Mouse (Mus musculus) hindbrain, postnatal 0 days (tissue): Measurements from ENCODE around the gene Ddn. TPM values are rescaled to one million over a fixed set of nuclear protein-coding genes. Genes with fewer than 3 reads are reported as not detected.

Experiments used
- ATAC-seq: fragments of 200-750 bp; cut with Nextera tagmentation; 2 replicates; pipeline ENCODE4 v1.8.0; 2017; ENCODE audit warnings: mild to moderate bottlenecking, moderate TSS enrichment, moderate library complexity
- DNase-seq: peaks from one replicate; pipeline ENCODE4 v3.0.0-alpha.2; 2015; ENCODE audit warnings: low spot score
- H3K27ac ChIP-seq: fragments of 300-500 bp; sonication (generic); 2 replicates; pipeline ENCODE4 v1.5.1; 2014; ENCODE audit warnings: mild to moderate bottlenecking
- H3K27me3 ChIP-seq: fragments of 300-500 bp; sonication (generic); 2 replicates; pipeline ENCODE4 v1.6.1; 2014; ENCODE audit warnings: low read length, mixed read lengths; ENCODE audit not compliant: insufficient read depth
- H3K36me3 ChIP-seq: fragments of 300-500 bp; sonication (generic); 2 replicates; pipeline ENCODE4 v1.6.1; 2014; ENCODE audit warnings: low read length, mixed read lengths; ENCODE audit not compliant: insufficient read depth
- H3K4me1 ChIP-seq: fragments of 300-500 bp; sonication (generic); 2 replicates; pipeline ENCODE4 v1.6.1; 2014; ENCODE audit warnings: antibody characterized with exemption, low read length, mixed read lengths; ENCODE audit not compliant: insufficient read depth
- H3K4me2 ChIP-seq: fragments of 300-500 bp; sonication (generic); 2 replicates; pipeline ENCODE4 v1.6.1; 2014; ENCODE audit warnings: low read depth, mild to moderate bottlenecking, low read length, moderate library complexity, mixed read lengths
- H3K4me3 ChIP-seq: fragments of 300-500 bp; sonication (generic); 2 replicates; pipeline ENCODE4 v1.5.1; 2014; ENCODE audit warnings: low read length
- H3K9ac ChIP-seq: fragments of 300-500 bp; sonication (generic); replicated peaks from 2 replicates; pipeline ENCODE4 v1.6.1; 2014; ENCODE audit warnings: mild to moderate bottlenecking, low read length, moderate library complexity, mixed read lengths
- H3K9me3 ChIP-seq: fragments of 300-500 bp; sonication (generic); 2 replicates; pipeline ENCODE4 v1.6.1; 2016; ENCODE audit warnings: low read length, mixed read lengths
- CTCF ChIP-seq: IDR thresholded peaks from 2 replicates; pipeline ENCODE4 v1.5.1; 2016; ENCODE audit warnings: antibody characterized with exemption, control low read depth, low read depth
- WGBS: fragments of 180-500 bp; shearing (Covaris S2); extraction: QIAGEN DNeasy Blood & Tissue Kit; methylation state at CpG from one replicate; pipeline ENCODE4 v1.1.7; 2014; 5-methylcytosine and 5-hydroxymethylcytosine counted together
- polyA plus RNA-seq: library from polyadenylated mRNA; unstranded; fragments of >200 nt; fragmentation: Nextera tagmentation; extraction: Ambion mirVana; gene quantifications from 2 replicates; pipeline ENCODE4 v1.2.1, GENCODE M21; 2015
- total RNA-seq: library from RNA; depleted of rRNA; stranded (reverse); fragments of >200 nt; gene quantifications from 2 replicates; pipeline ENCODE4 v1.2.3, GENCODE M21; 2014

The Ddn gene
- total and polyA plus RNA-seq, 2 experiments from 2014 or later: 0.45 to 6.5 TPM

DNA sequence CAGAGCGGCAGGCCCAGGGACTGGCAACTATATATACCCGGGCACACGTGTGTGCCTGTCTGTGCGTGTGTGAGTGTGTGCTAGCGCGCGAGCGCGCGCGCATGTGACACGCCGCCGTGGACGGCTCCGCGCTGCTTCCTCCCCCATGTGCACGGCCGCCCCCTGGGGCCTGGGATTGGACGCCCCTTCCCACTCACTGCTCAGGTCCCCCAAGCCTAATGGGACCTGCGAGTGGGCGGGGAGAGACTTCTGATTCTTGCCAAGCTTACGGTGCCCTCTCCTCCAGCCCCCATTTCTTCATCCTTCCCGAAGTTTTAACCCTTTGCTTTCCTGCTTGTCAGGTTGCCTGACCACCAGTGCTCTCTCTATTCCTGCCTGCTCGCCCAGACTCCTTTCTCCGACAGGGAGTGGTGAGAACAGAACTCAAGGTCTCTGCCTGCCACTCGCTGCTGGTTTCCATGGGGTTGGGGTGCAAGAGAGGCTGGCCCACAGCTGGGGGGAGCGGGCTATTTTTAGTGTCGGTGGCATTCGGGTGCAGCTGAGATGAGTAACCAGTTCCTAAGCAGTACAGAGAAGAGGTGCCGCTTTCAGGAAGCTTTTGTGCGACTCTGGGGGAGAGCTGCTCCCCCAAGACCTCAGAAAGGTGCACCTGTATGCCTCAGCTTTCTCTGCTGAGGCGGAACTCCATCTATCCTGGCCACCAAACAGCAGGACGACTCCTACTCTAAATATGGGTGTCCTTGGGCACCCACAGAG, 1.2 kb downstream of the Ddn start:
- no peak for TF ChIP-seq CTCF
- under 1% methylated on average over 33 of the region's 34 CpGs for WGBS
- H3K9ac ChIP-seq: peak overlapping the region; percentile 34
- peaks cover 48% of the 10 kb centered on the region for H3K27me3 ChIP-seq
- peak; percentile 58 for ATAC-seq
- no peak overlapping the region for H3K27ac ChIP-seq
- peak overlapping the region; percentile 50 for H3K4me3 ChIP-seq
- H3K9me3 ChIP-seq: no peaks in the 10 kb centered on the region
- H3K4me1 ChIP-seq: peaks cover 25% of the 10 kb centered on the region; the same call in 1 of the 2 replicates
- no peaks in the 10 kb centered on the region for H3K36me3 ChIP-seq
- peak overlapping the region; percentile 70 for H3K4me2 ChIP-seq
- DNase-seq: peak; percentile 85

DNA sequence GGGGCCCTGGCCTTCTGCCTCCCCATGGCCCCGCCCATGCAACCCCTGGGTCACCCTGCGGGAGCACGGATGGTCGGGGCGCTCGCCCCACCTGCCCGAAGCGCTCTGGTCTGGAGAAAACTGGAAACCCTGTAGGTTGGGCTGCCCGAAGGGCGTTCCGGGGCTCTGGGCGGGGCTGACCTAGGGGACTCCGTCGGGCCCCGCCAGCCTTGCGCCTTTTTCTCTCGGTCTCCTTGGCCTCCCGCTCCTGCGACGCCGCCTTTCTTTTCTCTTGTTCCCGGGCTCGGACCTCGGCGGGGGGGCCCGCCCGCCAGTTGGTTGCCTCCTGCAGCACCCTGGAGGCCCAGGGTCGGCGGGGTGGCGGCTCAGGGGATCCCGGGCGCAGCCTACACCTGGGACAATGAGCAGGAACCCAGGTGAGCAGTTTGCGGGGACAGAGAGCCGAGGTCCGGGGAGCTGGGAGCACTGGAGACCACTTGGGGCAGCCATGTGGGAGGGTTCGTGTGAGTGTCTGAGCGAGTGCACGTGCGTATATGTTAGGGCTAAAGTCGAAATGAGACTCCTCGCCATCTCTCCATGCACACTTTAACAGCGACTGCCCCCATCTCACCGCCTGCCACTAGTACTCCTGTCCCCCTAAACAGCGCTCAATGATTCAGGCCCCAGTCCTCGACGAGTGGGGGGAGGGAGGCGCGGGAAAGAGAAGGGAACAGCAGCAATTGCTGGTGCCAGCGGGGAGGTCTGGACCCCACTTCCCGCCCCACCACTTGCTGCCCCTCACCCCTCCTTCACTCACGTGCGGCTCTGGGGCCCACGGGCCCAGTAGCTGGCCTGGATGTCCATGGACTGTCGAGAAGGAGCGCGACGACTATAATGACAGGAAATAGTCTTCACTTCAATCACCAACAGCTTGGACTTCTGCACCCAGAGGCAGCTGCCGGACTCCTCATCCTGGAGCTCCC, 2.2 kb downstream of the Ddn start:
- WGBS: 1% methylated on average over 55 of the region's 58 CpGs
- ATAC-seq (no peak), DNase-seq (no peak)
- peak overlapping the region; percentile 70 for H3K4me2 ChIP-seq
- H3K9me3 ChIP-seq: no peaks in the 10 kb centered on the region
- peaks cover 25% of the 10 kb centered on the region; the same call in 1 of the 2 replicates for H3K4me1 ChIP-seq
- TF ChIP-seq CTCF: no peak
- H3K4me3 ChIP-seq: peak overlapping the region; percentile 50
- no peaks in the 10 kb centered on the region for H3K36me3 ChIP-seq
- peaks cover 58% of the 10 kb centered on the region for H3K27me3 ChIP-seq
- H3K9ac ChIP-seq: peak overlapping the region; percentile 34; the same call in 1 of the 2 replicates
- H3K27ac ChIP-seq: no peak overlapping the region

DNA sequence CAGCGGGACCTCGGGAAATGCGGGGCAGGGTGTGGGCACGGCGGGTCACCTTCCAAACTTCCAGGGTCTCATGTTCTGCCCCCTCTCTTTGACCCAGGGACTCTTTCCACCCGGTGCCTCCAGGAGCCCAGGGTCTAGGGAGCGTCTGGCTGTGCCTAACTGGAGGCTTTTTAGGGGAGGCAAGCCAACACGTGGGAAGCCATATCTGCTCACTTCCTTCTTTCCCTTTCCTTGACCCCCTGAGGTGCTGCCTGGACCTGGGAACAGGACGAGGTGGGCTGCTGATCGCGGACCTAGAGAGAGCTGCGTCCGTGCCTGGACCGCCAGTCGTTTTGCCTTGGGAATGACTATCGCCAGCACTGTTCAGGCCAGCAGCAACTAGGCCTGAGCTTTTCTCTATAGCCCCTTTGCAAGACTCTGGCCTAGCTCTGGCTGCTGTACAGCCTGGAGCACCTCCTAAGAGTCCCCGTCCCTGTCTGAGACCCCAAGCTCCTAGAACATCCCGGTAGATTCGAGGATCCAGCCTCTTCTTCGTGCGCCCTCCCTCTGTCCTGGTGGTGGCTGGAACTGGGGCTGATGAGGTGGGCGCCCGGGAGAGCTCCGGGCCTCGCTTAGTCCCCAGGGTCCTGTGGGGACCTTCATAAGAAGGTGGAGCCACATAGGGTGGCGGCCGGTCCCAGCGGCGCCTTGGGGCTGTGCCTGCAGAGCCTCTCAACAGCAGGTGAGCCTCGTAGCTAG, 3.0 kb downstream of the Ddn start:
- TF ChIP-seq CTCF: no peak
- peak overlapping the region; percentile 50 for H3K4me3 ChIP-seq
- H3K27me3 ChIP-seq: peaks cover 64% of the 10 kb centered on the region
- no peak for ATAC-seq
- peak overlapping the region; percentile 85 for H3K4me2 ChIP-seq
- no peaks in the 10 kb centered on the region for H3K36me3 ChIP-seq
- no peak overlapping the region for H3K9ac ChIP-seq
- no peaks in the 10 kb centered on the region for H3K9me3 ChIP-seq
- peaks cover 25% of the 10 kb centered on the region; the same call in 1 of the 2 replicates for H3K4me1 ChIP-seq
- WGBS: 12% methylated on average over 30 of the region's 30 CpGs
- no peak for DNase-seq
- H3K27ac ChIP-seq: no peak overlapping the region

DNA sequence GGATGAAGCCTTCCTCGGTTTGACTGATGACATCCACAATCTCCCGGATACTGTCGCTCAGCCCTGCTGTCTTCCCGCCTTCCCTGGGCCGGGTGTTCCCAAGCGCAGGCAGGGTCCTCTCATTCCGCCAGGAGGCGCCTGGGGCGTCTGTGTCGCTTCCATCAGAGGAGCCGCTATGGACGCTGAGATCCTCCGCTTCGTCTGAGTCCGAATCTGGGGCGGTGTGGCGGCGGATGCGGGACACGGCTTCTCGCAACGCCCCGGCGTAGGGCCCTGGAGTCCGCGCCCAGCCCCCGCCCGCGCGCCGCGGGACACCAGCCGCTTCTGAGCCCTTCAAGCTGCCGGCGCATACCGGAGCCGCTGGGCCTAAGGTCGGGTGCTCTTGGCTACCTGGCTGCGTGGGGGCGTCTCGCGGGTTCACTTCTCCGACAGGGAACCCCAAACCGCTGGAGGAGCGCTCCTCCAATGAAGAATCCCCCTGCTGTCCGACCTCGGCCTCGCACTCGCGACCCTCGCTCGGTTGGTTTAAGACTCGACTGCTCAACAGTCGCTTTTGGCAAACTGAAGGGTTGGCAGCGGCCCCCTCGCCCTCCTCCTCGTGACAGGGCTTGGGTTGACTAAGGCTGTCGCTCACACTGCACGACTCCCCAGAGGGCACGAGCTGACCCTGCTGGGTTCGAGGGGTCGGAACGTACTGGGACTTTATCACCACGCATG, 3.8 kb downstream of the Ddn start:
- H3K36me3 ChIP-seq: no peaks in the 10 kb centered on the region
- TF ChIP-seq CTCF: peak; percentile 75
- H3K4me2 ChIP-seq: peak overlapping the region; percentile 85
- peak overlapping the region; percentile 47 for H3K4me3 ChIP-seq
- peak; percentile 85 for DNase-seq
- peak; percentile 61 for ATAC-seq
- peaks cover 25% of the 10 kb centered on the region; the same call in 1 of the 2 replicates for H3K4me1 ChIP-seq
- 1% methylated on average over 57 of the region's 64 CpGs for WGBS
- H3K27ac ChIP-seq: no peak overlapping the region
- H3K9me3 ChIP-seq: no peaks in the 10 kb centered on the region
- peaks cover 71% of the 10 kb centered on the region for H3K27me3 ChIP-seq
- H3K9ac ChIP-seq: peak overlapping the region; percentile 49

DNA sequence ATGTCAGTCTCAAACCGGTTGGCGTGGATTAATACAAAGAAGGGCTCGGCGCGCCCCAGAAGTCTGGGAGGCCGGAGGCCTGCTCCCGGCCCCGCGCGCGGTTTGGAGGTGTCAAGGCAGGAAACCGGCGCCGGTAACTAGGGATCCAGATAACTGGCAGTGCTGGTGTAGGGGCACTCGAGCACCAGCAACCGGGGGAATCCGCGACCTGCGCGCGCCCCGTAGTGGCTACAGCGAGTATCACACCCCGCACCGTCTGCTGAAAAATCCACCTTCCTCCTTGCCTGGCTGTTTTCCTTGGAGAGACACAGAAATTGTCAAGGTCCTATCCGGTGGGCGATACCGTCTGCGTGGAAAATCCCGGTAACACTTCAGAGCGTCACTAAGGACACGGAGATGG, 5.2 kb downstream of the Ddn start:
- H3K4me3 ChIP-seq: peak overlapping the region; percentile 24
- H3K27ac ChIP-seq: no peak overlapping the region
- H3K36me3 ChIP-seq: no peaks in the 10 kb centered on the region
- H3K4me2 ChIP-seq: peak overlapping the region; percentile 48
- H3K9ac ChIP-seq: no peak overlapping the region
- ATAC-seq (no peak), DNase-seq (peak; percentile 87)
- peaks cover 70% of the 10 kb centered on the region for H3K27me3 ChIP-seq
- peaks cover 25% of the 10 kb centered on the region; the same call in 1 of the 2 replicates for H3K4me1 ChIP-seq
- H3K9me3 ChIP-seq: no peaks in the 10 kb centered on the region
- WGBS: under 1% methylated on average over 32 of the region's 32 CpGs
- TF ChIP-seq CTCF: peak; percentile 89

DNA sequence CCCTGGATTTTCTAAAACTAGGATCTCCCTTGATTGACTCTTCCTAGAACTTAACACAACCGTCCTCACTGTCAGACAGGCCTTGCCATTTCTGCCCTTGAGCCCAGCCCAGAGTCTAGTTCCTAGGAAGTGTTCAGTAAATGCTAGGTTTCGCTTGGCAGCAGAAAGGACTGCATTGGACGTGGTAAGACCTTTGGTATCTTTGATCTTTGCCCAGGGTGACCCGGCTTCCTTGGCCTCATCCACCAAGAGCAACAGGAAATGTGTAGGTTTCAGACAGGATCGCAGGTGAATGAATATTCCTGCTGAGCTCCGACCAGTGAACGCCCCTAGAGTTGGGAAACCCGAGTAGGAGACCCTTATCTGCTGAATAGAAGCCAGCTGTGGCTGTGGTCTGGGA, 6.4 kb downstream of the Ddn start:
- no peak overlapping the region for H3K9ac ChIP-seq
- no peaks in the 10 kb centered on the region for H3K9me3 ChIP-seq
- no peaks in the 10 kb centered on the region for H3K36me3 ChIP-seq
- no peak overlapping the region for H3K4me2 ChIP-seq
- H3K27me3 ChIP-seq: peaks cover 62% of the 10 kb centered on the region
- no peak for TF ChIP-seq CTCF
- no peak overlapping the region for H3K4me3 ChIP-seq
- no peak overlapping the region for H3K27ac ChIP-seq
- no peak for DNase-seq
- 10% methylated on average over 8 of the region's 8 CpGs for WGBS
- H3K4me1 ChIP-seq: peaks cover 17% of the 10 kb centered on the region; the same call in 1 of the 2 replicates
- no peak for ATAC-seq
